Mouse (Mus musculus) olfactory bulb, adult 2 months (tissue): ENCODE results near the gene Gm45837.

Source experiments
- CTCF ChIP-seq: fragments of 200-500 bp; IDR thresholded peaks from 2 replicates; pipeline ENCODE4 v1.5.1; 2012; ENCODE audit warnings: low read depth, mild to moderate bottlenecking, low read length, moderate library complexity; ENCODE audit not compliant: insufficient read depth
- POLR2A ChIP-seq: fragments of 200-500 bp; IDR thresholded peaks from 2 replicates; pipeline ENCODE4 v1.6.1; 2012; ENCODE audit warnings: mild to moderate bottlenecking, low read depth, low read length, moderate library complexity; ENCODE audit not compliant: insufficient read depth

DNA sequence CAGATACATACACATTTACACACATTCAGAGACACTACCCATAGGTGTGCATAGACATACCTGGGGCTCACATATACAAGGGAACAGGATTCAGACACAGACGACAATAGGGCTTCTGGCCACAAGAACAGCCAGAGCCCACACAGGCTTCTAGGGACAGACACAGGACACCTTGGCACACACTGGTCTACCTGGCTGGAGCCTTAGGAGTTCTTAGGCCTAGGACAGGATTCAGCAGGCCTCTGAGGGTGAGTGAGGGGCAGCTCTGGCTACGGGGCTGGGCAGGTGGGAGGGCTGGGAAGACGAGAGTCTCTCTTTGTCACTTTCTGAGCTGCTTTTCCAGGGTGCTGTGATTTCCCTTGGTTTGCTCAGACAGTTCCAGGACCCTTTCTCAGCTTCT lies 32.4 kb upstream of the Gm45837 start:
- no peak for TF ChIP-seq POLR2A
- no peak for TF ChIP-seq CTCF
